Mouse (Mus musculus) brain, embryonic 14.5 days (tissue): ENCODE measurements at regions not wholly inside any gene's neighbourhood (a gene's known extent, or its start where the extent isn't known, plus 50 kb on each side); places are given as distances from the start of the nearest gene placed in this dataset.
"Not testable (repeated sequence)": the region's sequence is repeated elsewhere in the genome, so short reads cannot be mapped to it uniquely, and the experiment has no call there.

Source experiments
- DNase-seq: peaks from one replicate; pipeline ENCODE4 v3.0.0-alpha.2; 2011; ENCODE audit warnings: low read depth
- CTCF ChIP-seq: fragments of 200-500 bp; IDR thresholded peaks from 2 replicates; pipeline ENCODE4 v1.5.1; 2012; ENCODE audit warnings: inconsistent platforms, mild to moderate bottlenecking, moderate library complexity, borderline replicate concordance; ENCODE audit not compliant: insufficient read depth, insufficient read length; ENCODE audit errors: extremely low read depth
- POLR2A ChIP-seq: fragments of 200-500 bp; IDR thresholded peaks from 2 replicates; pipeline ENCODE4 v1.6.1; 2012; ENCODE audit warnings: mild to moderate bottlenecking, inconsistent platforms, borderline replicate concordance; ENCODE audit not compliant: poor library complexity, insufficient read depth, insufficient read length, severe bottlenecking; ENCODE audit errors: extremely low read depth

DNA sequence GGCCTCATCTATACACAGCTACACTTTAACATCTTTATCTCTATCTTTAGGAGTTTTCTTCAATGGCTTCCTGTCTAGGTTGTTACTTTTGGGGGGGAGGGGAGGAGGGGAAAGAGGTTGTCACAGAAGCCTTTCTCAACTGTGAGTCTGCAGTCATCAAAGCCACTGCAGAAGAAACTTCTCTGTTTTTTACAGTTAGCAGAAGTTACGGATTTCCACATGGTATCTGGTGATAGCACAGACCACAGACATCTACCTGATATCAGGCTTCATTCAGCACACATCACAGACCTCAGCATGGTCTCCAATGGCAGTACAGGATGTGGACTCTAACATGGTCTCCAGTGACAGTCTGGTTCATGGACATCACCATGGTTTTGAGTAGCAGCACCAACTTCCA lies 234.8 kb upstream of the Adarb2 start:
- no peak for TF ChIP-seq CTCF
- no peak for TF ChIP-seq POLR2A

DNA sequence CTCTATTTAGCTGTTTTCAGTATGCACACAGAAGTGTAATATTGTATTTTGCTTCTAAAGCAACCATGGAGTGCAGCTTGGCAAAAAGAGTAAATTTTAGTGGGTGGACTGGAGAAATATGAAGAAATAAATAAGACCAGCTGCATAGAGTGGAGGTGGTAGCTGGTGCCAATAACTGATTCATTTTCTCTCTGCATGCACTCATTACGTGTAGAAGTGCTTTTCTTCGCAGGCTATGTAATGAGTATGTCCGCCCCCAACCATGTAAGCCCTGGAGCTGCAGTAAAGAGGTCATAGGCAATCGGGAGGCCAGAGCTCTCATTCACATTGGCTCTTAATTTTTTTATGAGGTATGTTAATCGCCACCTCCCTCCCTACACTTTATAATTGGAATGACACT lies 208.5 kb upstream of the Adarb2 start:
- TF ChIP-seq POLR2A (no peak), CTCF (no peak)
- peak; percentile 51 for DNase-seq

More for the DNA sequence above, 234.8 kb upstream of the Adarb2 start:
- DNase-seq, result no peak

DNA sequence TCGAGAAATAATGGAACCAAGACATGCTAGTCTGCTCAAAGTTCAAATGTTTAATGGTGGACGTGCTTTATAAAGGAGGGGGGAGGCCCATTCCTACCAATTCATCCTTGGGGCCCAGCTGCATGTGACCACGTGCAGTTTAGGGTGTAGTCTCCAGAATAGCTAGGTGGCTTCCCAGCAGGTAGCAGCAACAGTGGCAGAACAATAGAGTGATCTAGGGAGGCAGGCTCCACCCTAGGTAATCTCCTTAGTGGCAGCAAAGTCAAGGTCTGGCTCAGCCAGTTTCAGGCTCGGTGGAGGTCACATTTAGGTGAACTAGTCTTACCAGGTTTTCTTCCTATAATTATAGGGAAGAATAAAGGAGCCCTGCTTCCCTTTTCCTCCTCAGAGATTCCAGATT lies 172.6 kb upstream of the Adarb2 start:
- not testable (repeated sequence) for DNase-seq

DNA sequence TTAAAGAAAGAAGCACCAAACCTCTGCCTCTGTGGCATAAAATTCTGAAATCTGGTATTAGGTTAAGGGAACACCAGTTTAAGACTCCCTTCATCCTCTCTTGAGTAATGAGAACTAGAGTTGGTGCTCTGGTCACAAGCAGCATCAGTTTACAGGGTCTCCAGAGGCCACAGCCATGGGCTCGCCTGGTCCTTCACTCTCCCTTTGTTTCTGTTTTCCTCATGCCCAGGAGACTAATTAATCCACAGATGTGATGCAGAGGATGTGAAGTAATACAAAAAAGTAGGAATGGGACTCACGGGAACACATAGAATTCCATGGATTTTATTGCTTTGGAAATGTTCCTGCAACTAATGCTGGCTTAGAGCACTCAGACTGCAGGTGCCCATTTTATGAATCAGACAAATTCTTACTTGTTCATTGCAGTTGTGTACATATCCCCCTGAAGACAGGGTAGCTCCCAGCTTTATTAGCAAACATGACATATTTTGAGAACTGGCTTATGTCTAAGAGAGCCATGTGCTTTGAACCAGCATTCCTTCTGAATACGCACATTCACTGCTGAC lies 151.7 kb upstream of the Adarb2 start:
- DNase-seq, result no peak
- TF ChIP-seq POLR2A, result no peak
- no peak for TF ChIP-seq CTCF

DNA sequence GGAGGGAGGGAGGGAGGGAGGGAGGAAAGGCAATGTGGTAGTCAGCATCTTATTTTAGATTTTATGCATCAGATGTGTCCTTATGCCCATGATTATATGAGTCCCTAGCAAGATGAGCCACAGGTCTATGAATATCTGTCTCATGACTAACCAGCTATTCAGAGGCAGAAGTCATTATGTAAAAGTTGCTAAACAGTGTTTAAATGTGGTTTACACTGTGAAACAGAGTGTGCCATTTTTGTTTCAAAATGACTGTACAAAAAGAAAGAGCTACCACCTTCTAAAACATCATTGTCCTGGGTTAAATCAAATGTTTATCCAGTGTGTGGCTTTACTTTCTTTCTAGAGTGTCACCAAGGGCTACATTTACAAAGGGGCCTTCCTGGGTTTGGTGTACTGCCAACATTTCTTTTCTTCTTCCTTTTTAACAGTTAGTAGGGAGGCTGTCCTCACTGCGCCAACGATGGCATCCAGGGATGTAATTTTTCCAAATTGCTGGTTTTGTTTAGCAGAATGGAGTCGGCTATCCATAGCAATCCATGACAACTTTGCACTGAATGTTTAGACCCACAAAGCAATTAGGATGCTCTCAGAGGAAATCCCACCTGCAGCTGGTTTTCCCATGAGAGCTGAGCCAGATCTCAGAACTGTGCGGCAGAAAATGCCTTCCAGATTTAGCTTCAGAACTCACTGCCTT lies 146.4 kb upstream of the Adarb2 start:
- TF ChIP-seq CTCF (no peak), POLR2A (no peak)
- DNase-seq, result peak; percentile 55

DNA sequence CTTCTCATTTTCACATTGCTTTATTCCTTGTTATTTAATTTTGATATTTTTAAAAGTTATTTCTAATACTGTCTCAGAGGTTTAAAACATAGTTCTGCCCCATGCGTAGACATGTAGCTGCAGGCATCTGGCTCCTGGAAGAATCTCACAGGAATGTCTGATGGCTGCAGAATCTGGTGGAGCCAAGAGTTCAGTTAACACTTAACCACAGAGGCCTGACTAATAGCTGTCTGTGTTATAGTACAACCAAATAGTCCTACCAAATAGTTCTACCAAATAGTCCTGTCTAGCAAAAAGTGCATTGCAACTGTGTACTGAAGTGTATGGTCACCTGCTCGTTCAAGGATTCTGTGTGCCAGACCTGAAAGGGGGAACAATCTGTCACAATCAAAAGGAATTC lies 115.5 kb upstream of the Adarb2 start:
- no peak for DNase-seq
- TF ChIP-seq CTCF (no peak), POLR2A (no peak)

DNA sequence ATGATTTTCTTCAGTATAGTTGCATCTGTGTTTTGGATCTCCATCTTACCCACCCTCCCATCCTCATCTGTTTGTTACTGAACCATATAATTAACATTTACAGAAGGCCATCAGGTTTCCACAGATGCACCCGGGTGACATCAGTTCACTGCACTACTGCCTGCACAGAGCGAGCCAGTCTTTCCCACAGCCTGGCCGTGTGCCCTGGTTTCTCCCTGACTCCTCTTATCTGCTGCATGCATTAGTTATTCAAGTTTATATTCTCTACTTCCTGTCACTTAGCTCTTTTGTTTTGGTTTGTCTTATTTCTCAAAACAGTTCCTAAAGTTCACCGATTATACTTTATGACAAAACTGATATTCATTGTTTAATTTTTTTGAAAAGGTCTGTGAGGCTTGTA lies 113.1 kb upstream of the Adarb2 start:
- no peak for DNase-seq
- TF ChIP-seq CTCF (no peak), POLR2A (no peak)

DNA sequence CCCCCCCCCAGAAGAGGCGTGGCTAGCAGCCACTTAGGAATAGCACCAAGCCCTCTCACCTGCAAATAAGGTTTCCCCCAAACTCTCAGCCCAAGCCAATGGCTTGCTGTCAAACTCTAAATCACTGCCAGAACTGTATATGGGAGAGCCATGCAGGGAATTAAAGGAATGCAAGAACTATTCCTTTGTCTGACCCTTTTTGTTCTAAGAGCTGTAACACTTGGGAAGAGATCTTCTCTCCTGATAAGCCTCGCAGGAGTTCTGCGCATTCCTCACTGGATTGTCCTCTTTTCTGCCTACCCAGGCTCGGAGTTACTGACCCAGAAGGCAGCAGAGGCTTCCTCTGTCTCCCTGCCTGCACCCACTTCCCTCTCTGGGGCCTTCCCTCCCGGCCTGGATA lies 94.0 kb upstream of the Adarb2 start:
- TF ChIP-seq POLR2A (no peak), CTCF (no peak)
- DNase-seq, result no peak

DNA sequence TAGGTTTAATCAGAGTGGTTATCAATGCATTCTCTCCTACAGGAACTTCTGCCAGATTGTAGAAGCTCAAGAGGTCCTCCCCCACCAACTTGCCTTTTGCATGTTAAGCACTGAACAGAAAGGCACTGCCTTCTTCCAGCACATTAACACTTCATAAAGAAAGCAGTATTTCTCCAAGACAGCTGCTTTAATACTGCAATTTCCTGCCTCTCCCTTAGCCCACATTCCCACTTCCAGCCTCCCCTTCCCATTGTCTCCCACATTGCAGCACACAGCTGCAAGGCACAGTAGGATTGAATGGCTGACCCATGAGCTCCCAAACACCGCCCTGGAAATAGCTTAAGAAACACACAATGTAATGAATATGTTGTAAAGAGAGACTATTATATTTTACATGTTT lies 89.7 kb upstream of the Adarb2 start:
- DNase-seq, result no peak
- TF ChIP-seq CTCF, result no peak
- no peak for TF ChIP-seq POLR2A

DNA sequence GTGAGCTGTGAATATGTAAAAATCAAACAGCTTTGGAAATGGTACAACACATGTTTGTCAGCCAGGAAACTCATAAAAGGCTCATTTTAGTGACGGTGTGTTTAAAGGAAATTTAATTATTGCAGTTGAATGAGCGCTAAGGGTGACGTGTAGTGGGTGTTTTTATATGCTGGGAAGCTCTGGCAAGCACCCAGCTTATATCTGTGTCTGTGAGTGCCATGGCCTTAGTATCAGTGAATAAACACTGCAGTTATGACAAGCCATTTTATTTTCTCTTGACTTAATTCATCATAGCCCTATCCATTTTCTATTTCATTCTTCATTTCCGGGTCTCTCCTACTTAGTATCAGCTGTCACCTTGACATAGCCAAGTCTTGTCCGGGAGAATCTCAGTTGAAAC lies 83.7 kb upstream of the Adarb2 start:
- TF ChIP-seq CTCF (no peak), POLR2A (no peak)
- DNase-seq, result peak; percentile 14

DNA sequence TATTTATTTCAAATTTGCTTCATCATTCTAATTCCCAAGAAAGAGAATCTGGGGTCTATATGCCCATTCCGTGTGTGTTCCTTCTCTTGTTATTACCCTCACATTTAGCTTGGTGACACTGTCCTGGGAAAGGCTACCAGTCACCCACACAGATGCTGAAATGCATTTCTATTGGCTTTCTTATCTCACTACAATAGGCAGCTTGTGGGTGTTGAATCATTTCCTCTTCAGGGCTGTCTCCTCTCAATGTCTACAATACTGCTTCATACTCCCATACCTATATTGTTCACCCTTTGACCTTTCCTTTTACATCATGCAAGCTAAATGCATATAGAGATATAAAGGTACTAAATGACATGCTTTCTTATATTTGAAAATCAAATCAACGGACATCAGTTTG lies 82.7 kb upstream of the Adarb2 start:
- no peak for DNase-seq
- no peak for TF ChIP-seq POLR2A
- no peak for TF ChIP-seq CTCF

DNA sequence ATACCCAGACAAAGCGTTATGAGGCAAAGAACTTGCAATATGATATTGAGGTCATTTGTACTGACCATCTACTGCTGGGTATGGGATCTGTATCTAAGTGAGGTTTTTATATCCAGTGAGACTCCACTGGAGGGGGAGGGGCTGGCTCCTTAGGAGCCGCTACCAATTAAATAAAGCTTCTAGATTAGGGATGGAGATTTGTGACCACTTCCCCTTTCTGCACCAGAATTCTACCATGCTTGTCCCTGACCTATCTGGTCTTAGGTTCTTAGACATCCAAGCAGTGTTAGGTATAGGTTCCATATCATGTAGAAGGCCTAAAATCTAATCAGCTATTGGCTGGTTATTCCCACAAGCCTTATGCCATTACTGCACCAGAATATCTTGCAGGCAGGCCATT lies 67.9 kb upstream of the Adarb2 start:
- TF ChIP-seq CTCF, result no peak
- no peak for DNase-seq

DNA sequence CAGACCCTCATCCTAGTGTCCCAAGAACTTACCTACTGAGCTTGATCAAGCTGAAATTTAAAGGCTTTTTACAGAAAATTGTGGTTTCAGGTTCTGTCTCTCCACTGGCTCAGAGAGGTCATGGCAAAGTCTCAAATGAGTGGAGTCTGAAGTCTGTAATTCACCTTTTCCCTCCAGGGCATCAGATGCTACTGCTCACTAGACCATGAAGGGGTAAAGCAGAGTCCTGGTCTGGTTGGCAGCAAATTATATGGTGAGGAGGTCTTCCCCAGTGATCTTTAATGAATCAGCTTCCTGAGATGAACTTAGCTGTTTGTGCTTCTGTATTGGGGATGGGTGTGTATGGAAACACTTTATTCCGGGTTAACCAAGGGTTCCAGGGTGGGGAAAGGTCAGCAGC lies 63.3 kb upstream of the Adarb2 start:
- TF ChIP-seq CTCF, result no peak
- TF ChIP-seq POLR2A, result no peak
- no peak for DNase-seq

DNA sequence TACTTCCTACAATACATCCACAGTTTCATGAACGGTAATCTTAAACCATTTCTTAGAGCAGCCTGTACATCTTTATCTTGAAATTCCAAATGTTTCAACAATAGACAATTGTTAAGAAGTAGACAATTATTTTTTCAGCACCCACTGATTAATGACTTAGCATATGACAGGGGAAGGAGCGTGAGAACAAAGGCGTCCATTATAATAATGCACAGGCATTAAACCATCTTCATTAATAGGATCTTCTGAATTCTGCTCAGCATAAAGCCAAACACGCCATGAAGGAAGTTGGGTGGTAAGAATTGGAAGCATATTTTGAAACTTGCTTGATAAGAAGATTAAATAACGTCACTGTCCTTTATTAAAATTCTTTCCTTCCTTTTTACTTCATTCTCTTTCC lies 50.5 kb upstream of the Adarb2 start:
- peak; percentile 30 for DNase-seq
- no peak for TF ChIP-seq POLR2A
- no peak for TF ChIP-seq CTCF
